Mouse (Mus musculus): Measurements from ENCODE around the gene Vps52.
"Not testable (repeated sequence)": the region's sequence is repeated elsewhere in the genome, so short reads cannot be mapped to it uniquely, and the experiment has no call there.

The Vps52 gene

DNA sequence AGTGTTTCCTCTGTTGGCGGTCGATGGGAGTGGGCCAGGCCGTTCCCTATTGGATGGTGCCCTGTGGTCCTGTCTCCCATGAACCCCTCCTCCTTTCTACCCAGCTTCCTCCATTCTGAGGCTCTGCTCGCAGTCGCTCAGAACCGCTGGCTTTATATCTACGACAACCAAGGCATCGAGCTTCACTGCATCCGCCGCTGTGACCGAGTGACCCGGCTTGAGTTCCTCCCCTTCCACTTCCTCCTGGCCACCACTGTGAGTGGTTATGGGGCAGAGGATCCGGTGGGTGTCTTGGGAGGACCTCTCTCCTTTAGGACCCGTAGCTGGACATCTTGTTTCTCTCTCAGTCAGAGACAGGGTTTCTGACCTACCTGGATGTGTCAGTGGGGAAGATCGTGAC, 12.2 kb upstream of the Vps52 start:
- DNase-seq (ENCODE audit: low spot score): no peak

DNA sequence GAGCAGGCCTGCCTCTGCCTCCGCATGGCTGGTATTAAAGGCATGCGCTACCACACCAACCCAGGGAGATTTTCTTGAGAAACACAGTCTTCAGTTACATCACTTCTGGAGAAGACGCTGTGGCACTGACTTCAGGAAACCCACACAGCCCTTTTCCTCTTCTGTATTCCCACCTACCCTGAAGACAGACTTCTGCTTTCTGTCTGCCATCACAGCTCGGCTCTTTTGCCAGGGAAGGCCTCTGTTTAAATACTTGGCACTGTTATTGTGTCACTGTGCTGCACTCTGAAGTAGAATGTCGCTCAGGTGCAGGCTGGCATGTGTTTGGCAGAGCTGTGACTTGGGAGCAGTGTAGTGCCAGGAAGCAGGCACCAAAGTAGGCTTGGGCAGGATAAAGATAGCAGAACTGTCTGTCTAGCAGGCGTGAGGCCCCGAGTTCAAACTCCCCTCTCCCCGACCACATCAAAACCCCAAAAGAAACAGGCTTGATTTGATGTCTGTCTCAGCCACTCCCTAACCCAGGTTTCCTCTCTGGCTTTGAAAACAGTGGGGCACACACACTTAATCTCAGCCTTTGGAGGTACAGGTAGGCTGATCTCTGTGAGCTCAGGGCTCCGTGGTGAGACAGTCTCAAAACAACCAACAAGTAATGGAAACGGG, 8.1 kb upstream of the Vps52 start:
- DNase-seq (ENCODE audit: low spot score): no peak

DNA sequence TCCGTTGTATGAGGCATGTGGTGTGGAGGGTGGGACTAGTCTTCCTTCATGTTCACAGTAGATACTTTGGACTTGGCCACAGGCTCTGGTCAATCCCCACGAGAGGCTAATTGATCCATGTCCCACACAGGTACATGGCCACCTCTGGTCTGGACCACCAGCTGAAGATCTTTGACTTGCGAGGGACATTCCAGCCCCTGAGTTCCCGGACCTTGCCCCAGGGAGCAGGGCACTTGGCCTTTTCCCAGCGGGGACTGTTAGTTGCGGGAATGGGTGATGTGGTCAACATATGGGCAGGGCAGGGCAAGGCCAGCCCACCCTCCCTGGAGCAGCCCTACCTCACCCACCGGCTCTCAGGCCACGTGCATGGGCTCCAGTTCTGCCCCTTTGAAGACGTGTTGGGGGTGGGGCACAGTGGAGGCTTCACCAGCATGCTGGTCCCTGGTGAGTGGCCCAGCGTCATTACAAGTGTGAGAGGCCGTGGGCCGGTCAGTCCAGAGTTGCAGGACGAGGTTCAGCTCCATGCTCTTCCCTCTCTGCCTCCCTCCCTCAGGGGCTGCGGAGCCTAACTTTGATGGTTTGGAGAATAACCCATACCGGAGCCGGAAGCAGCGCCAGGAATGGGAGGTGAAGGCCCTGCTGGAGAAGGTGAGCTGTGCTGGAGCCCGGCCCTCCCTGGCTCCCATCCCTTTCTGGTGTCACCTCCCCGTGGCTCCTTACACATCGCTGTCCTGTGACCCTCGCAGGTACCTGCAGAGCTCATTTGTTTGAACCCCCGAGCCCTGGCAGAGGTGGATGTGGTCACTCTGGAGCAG, 7.3 kb upstream of the Vps52 start:
- DNase-seq (ENCODE audit: low spot score): no peak

DNA sequence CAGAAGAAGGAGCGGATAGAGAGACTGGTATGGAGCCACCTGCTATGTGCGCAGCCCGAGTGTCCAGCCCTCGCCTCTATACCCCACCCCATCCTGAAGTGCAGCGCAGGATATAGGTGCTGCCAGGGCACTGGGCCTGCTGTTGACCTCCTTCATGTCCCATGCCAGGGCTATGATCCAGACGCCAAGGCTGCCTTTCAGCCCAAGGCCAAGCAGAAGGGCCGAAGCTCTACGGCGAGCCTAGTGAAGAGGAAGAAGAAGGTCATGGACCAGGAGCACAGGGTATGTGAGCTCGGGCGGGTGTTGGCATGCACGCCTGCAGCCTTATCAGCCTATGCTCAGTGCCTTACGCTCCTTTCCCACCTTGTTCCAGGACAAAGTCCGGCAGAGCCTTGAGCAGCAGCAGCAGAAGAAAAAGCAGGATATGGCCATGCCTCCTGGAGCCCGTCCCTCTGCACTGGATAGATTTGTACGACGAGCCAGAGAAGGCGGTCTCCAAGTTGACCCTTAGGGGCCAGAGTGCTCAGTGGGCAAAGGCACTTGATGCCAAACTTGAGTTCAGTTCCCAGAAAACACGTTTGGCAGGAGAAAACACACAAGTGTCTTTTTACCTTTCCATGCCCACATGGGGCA, 6.6 kb upstream of the Vps52 start:
- DNase-seq (ENCODE audit: low spot score): no peak

DNA sequence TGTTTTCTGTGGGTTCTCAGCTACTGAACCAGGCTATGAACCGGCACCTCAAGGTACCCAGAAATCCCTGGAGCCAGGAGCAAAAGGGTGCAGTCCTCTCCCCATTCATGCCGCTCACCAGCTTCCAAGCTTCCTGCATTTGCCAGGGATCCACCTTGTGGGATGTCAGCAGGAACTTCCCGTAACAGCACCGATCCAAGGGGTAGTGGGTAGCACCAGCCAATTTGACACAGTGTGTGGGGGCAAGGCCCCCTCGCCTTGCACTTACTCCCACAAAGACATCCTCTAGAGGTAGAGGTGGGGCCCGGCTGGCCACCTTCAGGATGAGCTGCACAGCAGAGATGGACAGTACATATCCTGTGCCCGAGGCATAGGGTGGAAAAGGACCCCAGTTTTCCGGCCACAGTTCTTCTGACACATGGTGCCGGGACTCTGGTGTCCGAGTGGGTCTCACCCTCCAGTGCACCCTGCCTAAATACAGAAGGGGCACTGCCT, 5.4 kb upstream of the Vps52 start:
- DNase-seq (ENCODE audit: low spot score): no peak

DNA sequence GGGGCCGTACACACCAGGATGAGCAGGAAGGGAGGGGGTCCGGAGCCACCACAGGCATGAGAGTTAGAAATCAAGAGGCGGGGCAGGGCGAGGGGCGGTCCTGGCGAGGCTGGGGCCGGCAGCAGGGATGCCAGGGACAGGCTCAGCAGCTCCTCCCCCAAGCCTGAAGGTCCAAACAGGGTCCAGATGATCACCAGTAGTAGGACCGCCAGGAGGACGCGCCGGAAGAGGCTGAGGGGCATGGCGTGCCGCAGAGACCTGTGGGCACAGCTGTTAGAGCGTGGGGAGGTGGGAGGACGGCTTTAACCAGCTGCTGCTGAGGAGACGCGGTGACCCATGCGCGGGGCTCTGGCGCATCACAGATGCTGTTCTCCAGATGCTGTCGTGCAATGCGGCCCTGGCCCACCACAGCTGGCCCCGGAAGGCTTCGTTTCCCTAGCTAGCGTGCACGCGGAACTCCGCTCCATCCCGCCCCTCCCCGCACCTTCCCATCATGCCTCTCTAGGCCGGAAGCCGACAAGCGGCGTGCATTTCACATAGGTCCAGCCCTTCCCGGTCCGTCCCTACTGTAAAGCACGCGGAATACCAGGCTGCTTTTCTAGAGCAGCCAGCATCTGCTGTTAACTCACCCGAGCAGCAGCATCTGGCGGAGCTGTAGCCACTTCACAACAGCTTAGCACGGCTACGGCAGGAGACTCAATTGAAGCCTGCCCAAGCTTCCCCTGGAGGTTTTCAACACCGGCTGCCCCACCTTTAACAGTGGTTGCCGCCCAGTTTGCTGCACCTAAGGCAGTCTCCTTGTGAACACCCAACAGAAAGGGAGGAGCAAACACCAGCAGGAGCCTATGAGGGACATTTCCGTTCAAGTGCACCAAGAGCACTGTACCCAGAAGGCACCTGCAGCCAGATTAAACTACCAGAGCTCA, 4.3 kb upstream of the Vps52 start, which contains the start of gene B3galt4:
Gene B3galt4 (minus strand): TSS at position 468 of the 926 bp plus-strand sequence.
- peak; percentile 80 for DNase-seq (ENCODE audit: low spot score)

DNA sequence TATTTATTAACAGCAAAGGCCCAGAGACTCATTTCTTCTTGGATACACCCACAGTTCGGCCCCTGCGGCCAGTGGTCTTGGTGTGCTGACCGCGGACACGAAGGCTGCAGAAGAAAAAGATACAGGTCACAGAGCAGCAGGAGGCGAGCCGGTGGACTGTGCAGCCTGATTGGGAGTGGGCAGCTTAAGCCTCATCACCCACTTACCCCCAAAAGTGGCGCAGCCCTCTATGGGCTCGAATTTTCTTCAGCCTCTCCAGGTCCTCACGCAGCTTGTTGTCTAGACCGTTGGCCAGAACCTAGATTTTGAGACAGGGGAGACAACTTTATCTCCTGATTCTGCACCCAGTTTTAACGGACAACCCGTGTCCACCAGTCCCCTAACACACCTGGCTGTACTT, 3.6 kb upstream of the Vps52 start:
- not testable (repeated sequence) for DNase-seq (ENCODE audit: low spot score)

DNA sequence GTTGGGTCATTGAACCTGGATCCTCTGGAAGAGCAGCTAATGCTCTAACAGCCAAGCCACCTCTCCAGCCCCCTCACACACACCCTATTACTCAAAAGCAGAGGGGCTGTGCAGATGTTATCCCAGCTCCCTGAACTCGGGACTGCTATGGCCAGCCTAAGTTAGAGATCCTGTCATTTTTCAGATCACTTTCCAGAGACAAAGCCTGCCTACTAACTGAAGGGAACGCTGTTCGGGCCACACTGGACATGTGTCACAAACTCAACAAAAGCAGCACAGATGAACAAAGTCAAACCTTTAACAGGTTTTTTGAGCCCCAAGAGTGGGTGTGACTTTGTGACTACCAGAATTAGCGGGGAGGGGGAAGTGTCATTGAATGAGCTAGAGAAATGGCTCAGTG, 2.7 kb upstream of the Vps52 start:
- DNase-seq (ENCODE audit: low spot score): no peak

DNA sequence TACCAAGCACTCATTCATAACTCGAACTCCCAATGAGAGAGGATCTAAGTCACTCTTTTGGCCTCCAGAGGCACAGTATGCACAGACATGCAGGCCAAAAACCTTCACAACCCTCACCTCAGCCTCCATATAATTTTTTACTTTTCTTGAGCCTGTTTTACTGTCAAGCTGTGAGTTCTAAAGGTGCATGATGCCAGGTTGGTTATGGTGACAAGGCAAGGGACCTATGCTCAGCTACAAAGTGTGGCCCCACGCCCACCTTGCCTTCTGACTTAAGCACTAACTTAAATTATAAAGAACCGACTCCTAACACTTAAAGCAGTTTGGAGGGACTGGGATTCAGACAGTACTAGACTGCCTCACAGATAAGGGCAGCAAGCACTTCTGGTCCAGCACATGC, 2.3 kb upstream of the Vps52 start:
- DNase-seq (ENCODE audit: low spot score): no peak

DNA sequence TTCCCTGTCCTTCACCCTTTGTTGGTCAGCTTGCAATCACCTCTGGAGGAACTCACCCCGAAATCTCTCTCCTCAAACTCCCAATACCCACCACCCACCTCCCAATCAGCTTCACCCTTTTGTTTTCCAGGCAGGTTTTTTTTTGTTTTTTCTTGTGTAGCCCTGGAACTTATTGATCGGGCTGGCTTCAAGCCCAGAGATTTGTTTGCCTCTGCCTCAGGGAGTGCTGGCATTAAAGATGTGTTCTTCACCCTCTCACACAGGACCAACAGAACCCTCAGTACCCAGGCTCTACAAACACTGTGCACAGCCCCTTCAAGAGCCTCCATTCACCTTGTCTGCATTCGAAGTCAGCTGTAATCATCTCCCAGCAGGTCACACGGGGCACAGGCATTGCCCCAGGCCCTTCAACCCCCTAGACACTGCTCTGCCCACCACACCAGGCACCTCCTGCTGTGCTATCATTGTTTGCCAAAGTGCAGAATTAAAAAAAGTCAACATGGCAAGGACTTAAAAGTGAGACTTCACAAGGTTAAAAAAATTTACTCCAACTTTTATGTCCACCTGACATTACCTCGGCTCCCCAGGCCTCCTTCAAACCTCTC, 1.5 kb upstream of the Vps52 start:
- no peak for DNase-seq (ENCODE audit: low spot score)

DNA sequence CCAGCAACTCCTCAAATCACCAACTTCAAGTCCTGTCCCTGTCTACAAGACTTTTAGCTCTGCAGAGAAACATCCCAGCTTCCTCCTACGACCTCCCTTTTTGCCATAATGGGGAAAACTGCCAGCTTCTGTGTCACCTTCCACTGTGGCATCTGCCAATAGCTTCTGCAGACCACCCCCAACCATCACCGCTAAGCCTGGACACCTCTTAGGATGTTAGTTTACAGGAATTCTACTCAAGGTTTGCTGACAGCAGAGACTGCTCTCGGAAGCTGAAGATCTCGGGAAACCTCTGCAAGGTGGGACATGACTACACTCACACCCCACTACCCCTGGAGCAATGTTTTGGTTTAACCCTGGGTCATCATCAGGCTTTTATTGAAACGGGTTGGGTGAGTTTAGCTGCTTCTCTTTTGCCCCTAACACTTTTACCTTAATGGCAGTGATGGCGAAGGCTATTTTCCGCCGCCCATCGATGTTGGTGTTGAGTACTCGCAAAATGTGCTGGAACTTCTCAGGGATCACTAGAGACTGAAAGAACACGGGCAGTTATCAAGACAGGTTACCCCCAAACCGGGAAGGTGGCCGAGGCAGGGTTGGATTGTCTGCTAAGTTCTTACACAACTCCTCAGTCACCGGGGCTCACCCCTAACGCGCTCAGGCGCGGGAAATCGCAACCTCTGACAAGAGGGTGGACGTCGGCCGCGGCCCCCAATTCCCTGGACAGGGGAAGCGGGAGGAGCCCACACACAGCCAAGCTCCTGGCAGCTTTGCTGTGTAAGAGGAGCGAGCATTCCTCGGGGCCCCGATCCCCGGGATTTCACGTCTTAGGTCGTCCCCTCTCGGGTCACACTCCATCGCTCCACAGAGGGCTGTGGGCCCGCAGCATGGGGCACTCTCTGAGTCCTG, 712 bp upstream of the Vps52 start:
- DNase-seq (ENCODE audit: low spot score): no peak

DNA sequence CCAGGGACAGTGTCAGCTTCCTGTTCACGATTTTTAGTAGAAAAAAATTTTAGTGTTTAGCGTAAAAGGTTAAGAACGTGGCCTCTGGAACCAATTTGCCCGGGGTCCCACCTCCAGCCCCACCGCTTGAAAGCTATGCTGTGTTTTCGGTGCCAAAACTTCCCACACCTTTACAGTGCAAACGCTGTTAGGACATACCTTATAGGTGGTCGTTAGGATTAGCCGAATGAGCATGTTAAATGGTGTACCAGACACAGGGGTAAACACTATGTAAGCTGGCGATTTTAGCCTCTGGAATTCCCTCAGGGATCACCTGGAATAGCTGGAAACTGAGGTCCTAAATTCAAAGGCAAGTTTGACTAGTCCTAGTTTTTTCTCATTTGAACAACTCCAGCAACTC, 724 bp downstream of the Vps52 start:
- DNase-seq (ENCODE audit: low spot score): no peak

DNA sequence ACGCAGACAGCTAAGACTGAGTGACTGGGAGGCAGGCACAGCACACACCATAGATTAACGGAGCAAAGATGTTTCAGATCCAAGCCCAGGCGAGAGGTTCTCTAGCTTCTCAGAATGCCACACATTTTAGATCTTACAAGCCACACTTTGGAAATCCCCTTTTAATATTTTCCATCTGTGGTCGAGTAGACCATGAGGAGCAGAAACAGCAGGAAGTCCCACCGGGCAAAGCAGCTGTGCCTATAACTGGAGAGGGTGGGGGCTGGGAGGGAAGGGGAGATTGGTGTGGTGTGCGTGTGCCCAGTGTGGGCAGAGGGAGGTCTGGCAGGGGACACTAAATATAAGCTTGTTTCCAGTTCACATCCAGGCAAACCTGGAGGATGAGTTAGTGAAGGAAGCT, 1.9 kb downstream of the Vps52 start:
- DNase-seq (ENCODE audit: low spot score): no peak

DNA sequence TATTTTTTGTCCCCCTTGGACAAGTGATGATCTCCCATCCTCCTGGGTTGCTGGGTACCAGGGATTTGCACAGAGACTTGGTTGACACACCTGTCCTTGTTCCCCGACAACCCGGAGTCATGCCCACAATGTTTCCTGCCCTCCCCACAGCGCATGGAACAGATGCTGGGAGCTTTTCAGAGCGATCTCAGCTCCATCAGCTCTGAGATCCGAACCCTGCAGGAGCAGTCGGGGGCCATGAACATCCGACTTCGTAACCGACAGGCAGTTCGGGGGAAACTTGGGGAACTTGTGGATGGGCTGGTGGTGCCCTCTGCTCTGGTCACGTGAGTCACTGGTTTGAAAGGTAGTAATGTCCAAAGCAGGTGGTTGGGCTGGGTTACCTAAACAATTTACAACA, 2.8 kb downstream of the Vps52 start:
- DNase-seq (ENCODE audit: low spot score): no peak

DNA sequence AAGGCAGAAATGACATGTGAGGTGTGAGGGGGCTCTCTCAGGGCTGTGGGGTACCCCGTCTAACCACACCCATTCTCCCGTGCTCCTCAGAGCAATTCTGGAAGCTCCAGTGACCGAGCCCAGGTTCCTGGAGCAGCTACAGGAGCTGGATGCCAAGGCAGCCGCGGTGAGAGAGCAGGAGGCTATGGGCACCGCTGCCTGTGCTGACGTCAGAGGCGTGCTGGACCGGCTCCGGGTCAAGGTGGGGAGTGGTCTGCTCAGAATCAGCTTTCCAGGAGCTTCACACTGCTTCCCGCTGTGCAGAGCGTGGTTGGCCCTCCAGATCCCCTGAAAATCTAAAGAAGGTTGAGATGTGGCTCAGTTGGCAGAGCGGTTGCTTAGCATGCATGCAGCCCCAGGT, 3.5 kb downstream of the Vps52 start:
- DNase-seq (ENCODE audit: low spot score): no peak

DNA sequence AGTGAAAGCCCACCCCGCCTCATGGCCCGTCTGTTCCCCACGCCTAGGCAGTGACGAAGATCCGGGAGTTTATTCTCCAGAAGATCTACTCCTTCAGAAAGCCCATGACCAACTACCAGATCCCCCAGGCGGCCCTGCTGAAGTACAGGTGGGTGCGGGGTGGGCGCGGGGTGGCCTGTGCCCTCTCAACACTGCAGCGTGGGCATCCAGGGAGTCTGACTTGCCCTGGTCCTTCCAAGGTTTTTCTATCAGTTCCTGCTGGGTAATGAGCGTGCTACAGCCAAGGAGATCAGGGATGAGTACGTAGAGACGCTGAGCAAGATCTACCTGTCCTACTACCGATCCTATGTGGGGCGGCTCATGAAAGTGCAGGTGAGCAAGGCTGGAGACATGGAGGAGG, 4.3 kb downstream of the Vps52 start:
- no peak for DNase-seq (ENCODE audit: low spot score)

DNA sequence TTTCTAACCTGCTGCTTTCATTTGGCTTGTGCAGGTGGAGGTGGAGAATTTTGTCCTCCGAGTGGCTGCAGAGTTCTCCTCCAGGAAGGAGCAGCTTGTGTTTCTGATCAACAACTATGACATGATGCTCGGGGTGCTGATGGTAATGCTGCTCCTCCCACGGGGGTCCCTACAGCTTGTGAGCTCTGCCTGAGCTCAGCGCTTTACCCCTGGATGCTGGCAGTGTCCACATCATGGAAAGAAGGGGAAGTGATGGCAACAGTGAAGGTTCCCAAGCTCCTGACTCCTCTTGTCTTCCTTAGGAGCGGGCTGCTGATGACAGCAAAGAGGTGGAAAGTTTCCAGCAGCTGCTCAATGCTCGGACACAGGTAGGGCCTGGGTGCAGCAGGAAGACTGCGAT, 7.3 kb downstream of the Vps52 start:
- DNase-seq (ENCODE audit: low spot score): no peak

DNA sequence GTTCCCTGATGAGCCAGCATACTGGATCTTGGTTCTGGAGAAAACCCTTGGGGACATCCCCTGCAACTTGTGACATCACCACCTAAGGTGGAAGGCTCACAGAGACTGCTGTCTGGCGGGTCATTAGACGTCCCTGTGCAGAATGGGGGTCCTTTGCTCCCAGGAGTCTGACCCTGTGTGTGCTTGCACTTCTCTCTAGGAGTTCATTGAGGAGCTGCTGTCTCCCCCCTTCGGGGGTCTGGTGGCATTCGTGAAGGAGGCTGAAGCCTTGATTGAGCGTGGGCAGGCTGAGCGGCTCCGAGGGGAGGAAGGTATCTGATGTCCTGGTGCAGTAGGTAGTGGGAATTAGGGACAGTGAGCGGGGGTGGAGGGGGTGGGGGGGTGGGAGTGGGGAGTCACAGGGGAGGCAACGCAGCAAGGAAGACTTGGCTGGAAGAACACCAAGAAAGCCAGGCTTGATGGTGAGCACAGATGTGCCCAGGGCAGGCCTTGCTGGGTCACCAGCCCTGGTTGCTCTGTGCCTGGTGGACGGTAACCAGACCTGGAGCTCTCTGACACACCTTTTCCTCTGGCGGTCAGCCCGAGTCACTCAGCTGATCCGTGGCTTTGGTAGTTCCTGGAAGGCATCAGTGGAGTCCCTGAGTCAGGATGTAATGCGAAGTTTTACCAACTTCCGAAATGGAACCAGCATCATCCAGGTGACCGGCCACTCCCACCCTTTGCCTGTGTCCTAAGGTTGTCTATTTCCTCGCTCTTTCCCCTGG, 9.7 kb downstream of the Vps52 start:
- DNase-seq (ENCODE audit: low spot score): no peak

DNA sequence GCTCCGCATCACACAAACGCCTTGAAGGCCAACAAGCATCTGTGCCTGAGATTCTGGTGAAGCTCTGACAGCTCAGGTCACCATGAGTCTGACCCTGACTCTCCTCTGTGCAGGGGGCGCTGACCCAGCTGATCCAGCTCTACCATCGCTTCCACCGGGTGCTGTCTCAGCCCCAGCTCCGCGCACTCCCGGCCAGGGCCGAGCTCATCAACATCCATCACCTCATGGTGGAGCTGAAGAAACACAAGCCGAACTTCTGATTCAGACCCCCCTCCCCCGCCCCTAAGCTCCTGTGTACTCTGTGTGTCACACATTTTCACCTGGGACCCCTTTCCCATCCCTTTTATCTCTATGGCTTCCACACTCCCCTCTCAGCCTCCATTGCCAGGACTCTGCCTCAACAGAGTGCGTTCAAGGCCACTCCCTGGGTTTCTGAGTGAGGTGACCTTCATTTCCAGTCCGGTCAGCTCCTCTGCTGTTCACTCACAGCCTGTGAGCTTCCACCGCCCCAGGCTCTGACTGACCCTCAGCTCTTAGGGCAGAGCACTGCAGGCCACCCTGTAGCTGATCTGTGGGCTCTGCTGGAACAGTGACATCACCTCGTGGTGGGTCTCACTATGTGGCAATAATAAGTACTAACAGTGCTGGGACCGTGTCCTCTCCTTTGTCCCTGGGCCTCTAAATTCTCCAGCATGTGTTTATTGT, 10.4 kb downstream of the Vps52 start:
- no peak for DNase-seq (ENCODE audit: low spot score)
